Mouse (Mus musculus): ENCODE data around the gene Sorcs3. TPM values are rescaled to one million over a fixed set of nuclear protein-coding genes. Genes with fewer than 3 reads are reported as not detected.

Gene Sorcs3
- total and polyA plus RNA-seq, 3 experiments = not detected

- no peak for DNase-seq
Measured at GRCm38 (mm10) chr19:48237786-48238372, 32.1 kb downstream of the Sorcs3 start.

GRCm38 (mm10) chr19:48238391-48238790 lies 32.6 kb downstream of the Sorcs3 start:
- Histone ChIP-seq H3K4me1 (ENCODE audit: control insufficient read depth, insufficient read depth, low read length) (no peaks in the 10 kb centered on the region), H3K79me2 (replicated peaks; ENCODE audit: control insufficient read depth, insufficient read depth, low read length) (no peaks in the 10 kb centered on the region), H3K9ac (ENCODE audit: low read depth, low read length) (no peak overlapping the region), H3K27ac (no peak overlapping the region), H3K27me3 (ENCODE audit: control insufficient read depth, insufficient read depth, low read length) (no peaks in the 10 kb centered on the region), H3K36me3 (ENCODE audit: control insufficient read depth, insufficient read depth, low read length) (no peaks in the 10 kb centered on the region), H3K4me3 (no peak overlapping the region)
- no peak for DNase-seq
- TF ChIP-seq CTCF (IDR thresholded peaks at IDR 0.05) = no peak
- no peak for TF ChIP-seq EP300 (IDR thresholded peaks at IDR 0.05; ENCODE audit: insufficient read depth, low read depth, low read length)
- TF ChIP-seq POLR2A (IDR thresholded peaks at IDR 0.05; ENCODE audit: insufficient read depth, low read depth, low read length) = no peak
- intact Hi-C loops (cut with DNase I) = no loop called here
- WGBS = 81% methylated on average over 9 of the region's 9 CpGs

More at GRCm38 (mm10) chr19:48237786-48238372, 32.1 kb downstream of the Sorcs3 start:
- H3K4me1 ChIP-seq (ENCODE audit: control insufficient read depth, insufficient read depth, low read length) = no peaks in the 10 kb centered on the region
- no peak for TF ChIP-seq EP300 (IDR thresholded peaks at IDR 0.05; ENCODE audit: insufficient read depth, low read depth, low read length)
- no peak for TF ChIP-seq POLR2A (IDR thresholded peaks at IDR 0.05; ENCODE audit: insufficient read depth, low read depth, low read length)
- no peak for TF ChIP-seq CTCF (IDR thresholded peaks at IDR 0.05)
- intact Hi-C loops (cut with DNase I) = no loop called here
- no peaks in the 10 kb centered on the region for H3K79me2 ChIP-seq (replicated peaks; ENCODE audit: control insufficient read depth, insufficient read depth, low read length)
- H3K27me3 ChIP-seq (ENCODE audit: control insufficient read depth, insufficient read depth, low read length) = no peaks in the 10 kb centered on the region
- H3K27ac ChIP-seq = no peak overlapping the region
- no peaks in the 10 kb centered on the region for H3K36me3 ChIP-seq (ENCODE audit: control insufficient read depth, insufficient read depth, low read length)
- no peak overlapping the region for H3K4me3 ChIP-seq
- no peak overlapping the region for H3K9ac ChIP-seq (ENCODE audit: low read depth, low read length)
- 47% methylated on average over 13 of the region's 13 CpGs for WGBS

DNA sequence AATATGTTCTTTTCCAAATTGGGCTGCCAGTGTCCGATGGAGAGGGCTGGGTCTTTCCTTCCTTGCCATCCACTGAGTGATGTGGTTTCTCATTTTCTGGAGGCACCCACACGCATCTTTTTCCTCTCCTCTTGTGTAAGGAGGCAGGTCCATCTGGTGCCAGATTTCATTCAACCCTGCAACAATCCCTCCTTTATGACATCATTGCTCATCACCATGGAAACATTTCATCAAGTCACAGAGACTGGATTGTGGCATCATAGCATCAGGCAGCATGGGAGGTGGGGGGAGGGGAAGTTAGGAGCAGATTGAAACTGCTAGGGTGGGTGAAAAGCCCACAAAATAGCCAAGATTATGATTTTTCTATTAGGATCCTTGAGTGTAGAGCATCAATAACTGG lies 35.1 kb downstream of the Sorcs3 start:
- Histone ChIP-seq H3K27ac (no peak overlapping the region), H3K79me2 (replicated peaks; ENCODE audit: control insufficient read depth, insufficient read depth, low read length) (no peaks in the 10 kb centered on the region), H3K4me1 (ENCODE audit: control insufficient read depth, insufficient read depth, low read length) (no peaks in the 10 kb centered on the region), H3K36me3 (ENCODE audit: control insufficient read depth, insufficient read depth, low read length) (no peaks in the 10 kb centered on the region), H3K4me3 (no peak overlapping the region), H3K9ac (ENCODE audit: low read depth, low read length) (no peak overlapping the region), H3K27me3 (ENCODE audit: control insufficient read depth, insufficient read depth, low read length) (no peaks in the 10 kb centered on the region)
- no peak for DNase-seq
- TF ChIP-seq CTCF (IDR thresholded peaks at IDR 0.05) (no peak), EP300 (IDR thresholded peaks at IDR 0.05; ENCODE audit: insufficient read depth, low read depth, low read length) (no peak), POLR2A (IDR thresholded peaks at IDR 0.05; ENCODE audit: insufficient read depth, low read depth, low read length) (no peak)
- intact Hi-C loops (cut with DNase I) = no loop called here
- 59% methylated on average over 2 of the region's 2 CpGs for WGBS

DNA sequence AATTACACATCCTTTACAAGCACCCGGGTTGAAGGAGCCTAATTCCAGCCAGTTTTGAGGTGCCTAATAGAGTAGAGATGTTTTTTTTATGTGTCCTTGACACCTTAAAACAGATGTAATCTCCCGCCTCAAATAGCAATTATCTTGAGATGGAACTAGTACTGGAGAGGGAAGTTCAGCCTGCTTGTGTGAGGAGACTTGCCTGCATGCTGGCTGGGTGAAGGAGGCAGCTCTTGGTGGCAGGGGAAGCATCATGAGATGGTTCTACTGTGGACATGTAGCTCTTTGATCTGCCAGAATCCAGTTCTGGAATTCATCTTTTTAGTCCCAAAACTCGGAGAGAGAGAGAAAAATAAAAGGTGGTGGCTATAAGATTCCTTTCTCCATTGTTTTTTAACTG lies 38.2 kb downstream of the Sorcs3 start:
- Histone ChIP-seq H3K79me2 (replicated peaks; ENCODE audit: control insufficient read depth, insufficient read depth, low read length) (no peaks in the 10 kb centered on the region), H3K27me3 (ENCODE audit: control insufficient read depth, insufficient read depth, low read length) (no peaks in the 10 kb centered on the region), H3K27ac (no peak overlapping the region), H3K9ac (ENCODE audit: low read depth, low read length) (no peak overlapping the region), H3K4me1 (ENCODE audit: control insufficient read depth, insufficient read depth, low read length) (no peaks in the 10 kb centered on the region), H3K4me3 (no peak overlapping the region), H3K36me3 (ENCODE audit: control insufficient read depth, insufficient read depth, low read length) (no peaks in the 10 kb centered on the region)
- intact Hi-C loops (cut with DNase I) = no loop called here
- TF ChIP-seq CTCF (IDR thresholded peaks at IDR 0.05) (no peak), POLR2A (IDR thresholded peaks at IDR 0.05; ENCODE audit: insufficient read depth, low read depth, low read length) (no peak)
- WGBS = 63% methylated on average over 3 of the region's 3 CpGs
- DNase-seq = no peak

DNA sequence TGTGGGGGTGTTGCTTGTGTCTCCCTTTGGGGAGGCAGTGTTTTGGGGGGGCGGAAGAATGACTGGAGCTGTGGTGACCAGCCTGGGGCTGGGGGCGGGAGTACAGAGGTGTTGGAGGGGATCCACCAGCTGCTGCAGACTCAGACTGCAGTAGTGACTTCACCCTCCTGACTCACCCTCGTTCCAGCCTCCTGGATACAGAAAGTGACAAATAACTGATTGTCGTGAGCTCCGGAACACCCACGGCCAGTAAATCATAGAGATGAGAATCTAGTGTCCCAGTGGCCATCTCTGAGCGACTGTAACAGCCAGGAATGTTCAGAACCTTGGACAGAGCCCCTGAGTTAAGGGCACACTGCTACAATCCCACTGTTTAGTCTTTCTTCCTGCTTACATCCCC lies 53.4 kb downstream of the Sorcs3 start:
- Histone ChIP-seq H3K27ac (no peak overlapping the region), H3K36me3 (ENCODE audit: control insufficient read depth, insufficient read depth, low read length) (no peaks in the 10 kb centered on the region), H3K4me1 (ENCODE audit: control insufficient read depth, insufficient read depth, low read length) (no peaks in the 10 kb centered on the region), H3K9ac (ENCODE audit: low read depth, low read length) (no peak overlapping the region), H3K79me2 (replicated peaks; ENCODE audit: control insufficient read depth, insufficient read depth, low read length) (no peaks in the 10 kb centered on the region), H3K27me3 (ENCODE audit: control insufficient read depth, insufficient read depth, low read length) (no peaks in the 10 kb centered on the region), H3K4me3 (no peak overlapping the region)
- no peak for DNase-seq
- no peak for TF ChIP-seq CTCF (IDR thresholded peaks at IDR 0.05)
- TF ChIP-seq EP300 (IDR thresholded peaks at IDR 0.05; ENCODE audit: insufficient read depth, low read depth, low read length) = no peak
- no peak for TF ChIP-seq POLR2A (IDR thresholded peaks at IDR 0.05; ENCODE audit: insufficient read depth, low read depth, low read length)
- intact Hi-C loops (cut with DNase I) = no loop called here
- 62% methylated on average over 7 of the region's 7 CpGs for WGBS

DNA sequence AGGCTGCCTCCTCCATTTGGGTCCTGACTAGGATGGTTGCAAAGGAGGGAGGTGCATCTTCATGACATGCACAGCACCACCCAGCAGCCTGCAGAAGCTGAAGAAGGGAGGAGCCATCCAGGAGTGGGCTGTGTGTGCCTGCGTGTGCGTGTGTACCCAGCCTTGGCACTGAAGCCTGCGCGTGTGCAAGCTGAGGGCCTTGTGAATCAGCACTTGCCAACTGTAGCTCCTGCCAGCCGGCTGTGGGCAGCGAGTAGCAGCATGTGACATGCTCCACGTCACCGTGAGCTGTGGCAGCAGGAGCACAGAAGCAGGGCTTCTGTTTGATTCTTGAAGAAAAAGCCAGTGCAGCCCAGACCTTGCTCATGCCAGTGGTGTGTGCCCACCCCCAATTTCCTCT lies 54.8 kb downstream of the Sorcs3 start:
- WGBS = 78% methylated on average over 8 of the region's 8 CpGs
- DNase-seq = no peak
- no peak overlapping the region for H3K4me3 ChIP-seq
- no peaks in the 10 kb centered on the region for H3K36me3 ChIP-seq (ENCODE audit: control insufficient read depth, insufficient read depth, low read length)
- no peak for TF ChIP-seq POLR2A (IDR thresholded peaks at IDR 0.05; ENCODE audit: insufficient read depth, low read depth, low read length)
- no peak for TF ChIP-seq EP300 (IDR thresholded peaks at IDR 0.05; ENCODE audit: insufficient read depth, low read depth, low read length)
- TF ChIP-seq CTCF (IDR thresholded peaks at IDR 0.05) = no peak
- H3K4me1 ChIP-seq (ENCODE audit: control insufficient read depth, insufficient read depth, low read length) = no peaks in the 10 kb centered on the region
- H3K9ac ChIP-seq (ENCODE audit: low read depth, low read length) = no peak overlapping the region
- H3K79me2 ChIP-seq (replicated peaks; ENCODE audit: control insufficient read depth, insufficient read depth, low read length) = no peaks in the 10 kb centered on the region
- H3K27me3 ChIP-seq (ENCODE audit: control insufficient read depth, insufficient read depth, low read length) = no peaks in the 10 kb centered on the region
- intact Hi-C loops (cut with DNase I) = no loop called here
- no peak overlapping the region for H3K27ac ChIP-seq

Measured in heart, adult 2 months (tissue).